Mouse (Mus musculus) layer of hippocampus, postnatal 14 days (tissue): ENCODE results near the gene Gm9922. TPM values are rescaled to one million over a fixed set of nuclear protein-coding genes. Genes with fewer than 3 reads are reported as not detected.

Source experiments
- DNase-seq, 2 experiments: peaks; one replicate each; pipeline ENCODE4 v3.0.0; 2021 to 2022; ENCODE audit warnings: low spot score in 2 of 2, mixed read lengths in 1 of 2
- total RNA-seq, 2 experiments: library from RNA; stranded (reverse); gene quantifications; 2 replicates each; pipeline ENCODE4 v1.2.3; 2021

Gene Gm9922
- total RNA-seq, 2 experiments from 2014 or later: not detected

DNA sequence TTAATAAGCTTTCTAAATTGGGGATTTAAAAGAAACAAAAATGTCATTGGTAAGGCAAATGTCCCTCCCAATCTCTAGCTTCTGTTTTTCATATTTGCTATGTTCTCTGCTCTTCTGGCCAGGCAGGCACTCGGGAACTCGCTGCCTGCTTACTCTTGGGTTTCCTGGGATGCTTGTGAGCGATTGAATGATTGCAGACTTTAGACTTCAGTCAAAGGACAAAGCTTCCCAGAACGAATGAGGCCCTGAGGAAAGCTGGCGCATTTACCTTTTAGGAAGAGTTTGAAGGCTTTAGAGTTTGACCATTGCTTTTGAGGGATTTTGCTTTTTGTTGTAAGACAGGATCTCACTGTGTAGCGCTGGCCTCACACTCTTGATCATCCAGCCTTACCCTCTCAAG, 41.9 kb downstream of the Gm9922 start:
- no peak for DNase-seq

Other genes starting within 250 kb of the Gm9922 start
- 10 to 100 TPM in 1 of 2 experiments, 1 to 10 TPM in 1; 8.8 to 12.0 TPM for gene Tbc1d4, start 120.6 kb downstream of the Gm9922 start, total RNA-seq
- 10 to 100 TPM; 56.3 to 57.5 TPM for gene Commd6, start 89.1 kb downstream of the Gm9922 start, total RNA-seq
- 10 to 100 TPM; 61.7 to 64.5 TPM for gene Uchl3, start 75.8 kb downstream of the Gm9922 start, total RNA-seq
- gene Lmo7, start 143 bp upstream of the Gm9922 start, total RNA-seq: 100 to 1,000 TPM; 113 to 131 TPM